Mouse (Mus musculus): Measurements from ENCODE around the gene Olfr1414.

DNA sequence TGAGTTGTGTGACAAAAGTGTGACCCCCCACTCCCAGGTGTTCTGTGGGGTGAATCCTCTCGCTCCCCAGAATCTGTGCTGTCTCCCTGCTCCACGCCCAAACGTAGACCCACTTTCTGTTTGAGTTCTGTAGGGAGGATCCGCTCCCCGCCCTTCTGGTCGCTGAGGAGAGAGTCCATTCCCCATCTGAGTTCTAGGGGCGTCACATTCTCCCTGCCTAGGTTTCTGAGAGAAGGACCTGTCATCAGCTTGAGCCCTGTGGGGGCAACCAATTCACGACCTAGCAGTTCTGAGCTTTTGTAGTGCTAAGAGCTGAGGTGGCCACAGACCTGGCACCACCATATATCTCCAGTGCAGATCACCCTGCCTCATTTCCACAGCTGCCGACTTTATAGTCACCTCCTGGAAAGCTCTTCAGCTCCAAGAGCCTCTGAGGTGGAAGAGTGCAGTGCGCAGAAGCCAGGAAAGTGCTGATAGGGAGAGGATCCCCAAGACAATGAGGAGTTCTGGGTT is 44.3 kb downstream of the Olfr1414 start:
- TF ChIP-seq CTCF (IDR thresholded peaks at IDR 0.05; ENCODE audit: extremely low read depth, insufficient read depth, insufficient read length, insufficient replicate concordance) (no peak), POLR2A (IDR thresholded peaks at IDR 0.05; ENCODE audit: low read depth, low read length) (no peak)
